Mouse (Mus musculus): ENCODE measurements around the gene Chmp2b.

GRCm38 (mm10) chr16:65543676-65544293, 18.7 kb downstream of the Chmp2b start:
- TF ChIP-seq CTCF (IDR thresholded peaks at IDR 0.05; ENCODE audit: extremely low read depth, insufficient read depth, low read length) (no peak), POLR2A (IDR thresholded peaks at IDR 0.05; ENCODE audit: extremely low read depth, insufficient read depth, low read length) (no peak)
